ENCODE assay signal across 8 mouse cellular contexts in the genomic region with DNA sequence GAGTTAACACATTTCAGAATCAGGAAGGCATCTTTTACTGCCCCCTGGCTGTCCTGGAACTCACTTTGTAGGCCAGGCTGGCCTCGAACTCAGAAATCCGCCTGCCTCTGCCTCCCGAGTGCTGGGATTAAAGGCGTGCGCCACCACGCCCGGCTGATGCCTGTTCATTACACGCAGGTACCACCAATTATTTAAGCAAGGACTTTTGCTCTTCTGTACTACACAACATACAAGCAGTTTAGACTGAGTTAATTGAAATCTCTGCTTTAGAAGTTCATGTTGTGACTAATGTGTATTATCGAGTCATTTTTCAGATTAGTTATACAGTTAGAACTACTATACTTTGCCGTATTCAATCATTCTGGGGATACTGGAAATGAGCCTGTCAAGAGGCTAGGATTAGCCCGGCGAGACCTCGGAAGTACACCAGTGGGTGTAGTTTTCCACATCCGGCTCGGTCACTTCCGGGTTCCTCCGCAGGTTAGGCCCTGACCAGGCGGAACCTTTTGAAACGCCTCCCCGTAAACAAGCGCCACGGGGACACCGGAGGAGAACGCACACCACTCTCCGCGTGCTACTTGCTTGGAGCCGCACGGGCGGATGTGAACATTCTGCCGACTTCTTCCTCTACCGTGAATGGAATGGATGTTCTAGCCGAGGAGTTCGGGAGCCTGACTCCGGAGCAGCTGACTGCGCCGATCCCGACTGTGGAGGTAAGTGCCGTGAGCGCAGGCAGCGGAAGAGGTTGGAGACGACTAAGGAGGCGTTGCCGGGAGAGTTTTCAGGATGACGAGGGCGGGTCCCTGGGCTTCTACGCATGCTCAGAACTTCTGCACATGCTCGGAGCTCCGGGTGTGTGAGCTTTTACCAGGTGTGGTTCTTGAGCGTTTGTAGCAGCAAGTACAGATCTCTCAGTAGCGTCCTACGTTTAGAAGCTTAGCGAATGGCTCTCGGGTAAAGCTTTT. TPM values are rescaled to one million over a fixed set of nuclear protein-coding genes. Genes with fewer than 3 reads are reported as not detected.
A peak's percentile ranks its signal among the peaks of the same experiment; 100 is the strongest.
DNase-seq lines count a peak whose midpoint lies in the region; ATAC-seq and TF ChIP-seq lines count a peak whose summit lies in the region.

TSS of gene Polr3b (plus strand) at position 467 of the 965 bp plus-strand sequence.

- H3K4me1 ChIP-seq in erythroblast, embryonic 14.5 days (ENCODE audit: control insufficient read depth): peaks cover 30% of the 10 kb centered on the region
- peaks cover 3% of the 10 kb centered on the region; the same call in 1 of the 2 replicates for H3K4me1 ChIP-seq in heart, embryonic 11.5 days (ENCODE audit: control insufficient read depth, insufficient read depth, low read length)
- peaks cover 14% of the 10 kb centered on the region for H3K4me1 ChIP-seq in kidney, embryonic 16.5 days (ENCODE audit: insufficient read depth, low read length)
- H3K4me1 ChIP-seq in liver, adult 2 months (ENCODE audit: control insufficient read depth, insufficient read depth, low read length): no peaks in the 10 kb centered on the region

- H3K36me3 ChIP-seq in C2C12 (ENCODE audit: control insufficient read depth, insufficient read depth) (no peaks in the 10 kb centered on the region), myocyte (ENCODE audit: control insufficient read depth, insufficient read depth) (no peaks in the 10 kb centered on the region)
- H3K36me3 ChIP-seq in erythroblast, embryonic 14.5 days (ENCODE audit: control insufficient read depth): peaks cover 7% of the 10 kb centered on the region
- H3K36me3 ChIP-seq in heart, embryonic 11.5 days (ENCODE audit: control insufficient read depth, insufficient read depth, low read length): no peaks in the 10 kb centered on the region
- H3K36me3 ChIP-seq in kidney, embryonic 16.5 days (ENCODE audit: insufficient read depth, low read length): no peaks in the 10 kb centered on the region
- peaks cover 3% of the 10 kb centered on the region; the same call in 1 of the 2 replicates for H3K36me3 ChIP-seq in liver, adult 2 months (ENCODE audit: control insufficient read depth, insufficient read depth, low read length)
- H3K36me3 ChIP-seq in splenic B cell, adult 2 months (ENCODE audit: control insufficient read depth, insufficient read depth, low read length, poor library complexity, severe bottlenecking): 0 out of 2 replicates have a peak, but pooled peaks cover 4% of the 10 kb centered on the region

- H3K27me3 ChIP-seq in C2C12 (ENCODE audit: control insufficient read depth, insufficient read depth, insufficient read length) (no peaks in the 10 kb centered on the region), myocyte (ENCODE audit: control insufficient read depth, insufficient read depth, insufficient read length) (no peaks in the 10 kb centered on the region)
- H3K27me3 ChIP-seq in erythroblast, embryonic 14.5 days (ENCODE audit: control insufficient read depth): no peaks in the 10 kb centered on the region
- H3K27me3 ChIP-seq in heart, embryonic 11.5 days (ENCODE audit: control insufficient read depth, insufficient read depth, low read length): no peaks in the 10 kb centered on the region
- H3K27me3 ChIP-seq in kidney, embryonic 16.5 days (ENCODE audit: insufficient read depth, low read length): no peaks in the 10 kb centered on the region
- no peaks in the 10 kb centered on the region for H3K27me3 ChIP-seq in liver, adult 2 months (ENCODE audit: control insufficient read depth, insufficient read depth, low read length)
- no peaks in the 10 kb centered on the region for H3K27me3 ChIP-seq in splenic B cell, adult 2 months (ENCODE audit: control insufficient read depth, insufficient read depth, low read length, poor library complexity, severe bottlenecking)

- peak within 1 kb of the TSS; percentile 75 for H3K9ac ChIP-seq in heart, embryonic 11.5 days (ENCODE audit: low read depth, low read length)
- peak within 1 kb of the TSS; percentile 84 for H3K9ac ChIP-seq in kidney, embryonic 16.5 days (replicated peaks; ENCODE audit: low read length)
- H3K9ac ChIP-seq in liver, adult 2 months (ENCODE audit: low read depth, low read length): peak within 1 kb of the TSS; percentile 65

- H3K4me3 ChIP-seq in C2C12 (ENCODE audit: insufficient read depth, poor library complexity, severe bottlenecking) (peak within 1 kb of the TSS; percentile 53), myocyte (peak within 1 kb of the TSS; percentile 53)
- peak within 1 kb of the TSS; percentile 77 for H3K4me3 ChIP-seq in erythroblast, embryonic 14.5 days (replicated peaks)
- peak within 1 kb of the TSS; percentile 71 for H3K4me3 ChIP-seq in heart, embryonic 11.5 days (ENCODE audit: low read depth, low read length)
- peak within 1 kb of the TSS; percentile 84 for H3K4me3 ChIP-seq in kidney, embryonic 16.5 days (ENCODE audit: low read length)
- H3K4me3 ChIP-seq in liver, adult 2 months (ENCODE audit: insufficient read depth, low read depth, low read length): peak within 1 kb of the TSS; percentile 61

- H3ac ChIP-seq in C2C12 (ENCODE audit: control insufficient read depth, insufficient read length, low read depth) (peak within 1 kb of the TSS; percentile 89), myocyte (ENCODE audit: control insufficient read depth, insufficient read length) (peak within 1 kb of the TSS; percentile 77)

- TF ChIP-seq CTCF in C2C12 (IDR thresholded peaks at IDR 0.05; ENCODE audit: control insufficient read depth, insufficient read depth, insufficient read length): no peak
- no peak for TF ChIP-seq CTCF in brain, embryonic 14.5 days (IDR thresholded peaks at IDR 0.05; ENCODE audit: borderline replicate concordance, extremely low read depth, insufficient read depth, insufficient read length)
- no peak for TF ChIP-seq CTCF in liver, adult 2 months (IDR thresholded peaks at IDR 0.05; ENCODE audit: low read depth, low read length)

- peaks cover 13% of the 10 kb centered on the region for H3K79me3 ChIP-seq in C2C12 (ENCODE audit: low read depth)

- peak within 1 kb of the TSS; percentile 82 for H3K4me2 ChIP-seq in heart, embryonic 11.5 days
- peak within 1 kb of the TSS; percentile 81 for H3K4me2 ChIP-seq in kidney, embryonic 16.5 days (replicated peaks; ENCODE audit: low read depth, low read length)
- H3K4me2 ChIP-seq in myocyte (ENCODE audit: low read depth): peak within 1 kb of the TSS; percentile 87

- 6% methylated on average over 53 of the region's 53 CpGs for WGBS in heart, embryonic 11.5 days (ENCODE audit: insufficient replicate concordance)
- 7% methylated on average over 53 of the region's 53 CpGs for WGBS in kidney, embryonic 16.5 days
- WGBS in liver, adult 2 months: 5% methylated on average over 53 of the region's 53 CpGs

- H3K27ac ChIP-seq in heart, embryonic 11.5 days (ENCODE audit: low read depth, low read length): peak within 1 kb of the TSS; percentile 95
- peak within 1 kb of the TSS; percentile 99 for H3K27ac ChIP-seq in kidney, embryonic 16.5 days (ENCODE audit: low read length)
- peak within 1 kb of the TSS; percentile 75 for H3K27ac ChIP-seq in liver, adult 2 months (replicated peaks; ENCODE audit: insufficient read depth, low read depth, low read length)

- peak; percentile 95 for ATAC-seq in heart, embryonic 11.5 days (replicated peaks; ENCODE audit: insufficient number of reproducible peaks, low FRiP score, low TSS enrichment)
- ATAC-seq in kidney, embryonic 16.5 days (ENCODE audit: low FRiP score, low TSS enrichment): peak; percentile 97

- TF ChIP-seq POLR2A in brain, embryonic 14.5 days (IDR thresholded peaks at IDR 0.05; ENCODE audit: borderline replicate concordance, extremely low read depth, insufficient read depth, insufficient read length, poor library complexity, severe bottlenecking): 0 out of 2 replicates have a peak, but pooled peaks have one; percentile 32
- TF ChIP-seq POLR2A in liver, adult 2 months (IDR thresholded peaks at IDR 0.05; ENCODE audit: extremely low read depth, insufficient read depth, low read length): peak; percentile 79
- peak; percentile 75 for TF ChIP-seq POLR2A in myocyte (IDR thresholded peaks at IDR 0.05; ENCODE audit: insufficient read length, low read depth)

- DNase-seq in brain, embryonic 14.5 days (ENCODE audit: low read depth): peak; percentile 98
- peak; percentile 92 for DNase-seq in liver, adult 2 months (ENCODE audit: extremely low read depth, low read depth, low spot score)
- peak; percentile 92 for DNase-seq in splenic B cell, adult 2 months (ENCODE audit: low read depth, low spot score)

- H3K9me3 ChIP-seq in erythroblast, embryonic 14.5 days (ENCODE audit: control insufficient read depth, low read length): no peaks in the 10 kb centered on the region
- no peaks in the 10 kb centered on the region for H3K9me3 ChIP-seq in heart, embryonic 11.5 days (replicated peaks; ENCODE audit: control insufficient read depth, low read length)
- no peaks in the 10 kb centered on the region for H3K9me3 ChIP-seq in kidney, embryonic 16.5 days (ENCODE audit: low read length)

- H3K79me2 ChIP-seq in C2C12 (ENCODE audit: control insufficient read depth, insufficient read depth) (peaks cover 35% of the 10 kb centered on the region), myocyte (ENCODE audit: control insufficient read depth, insufficient read depth) (peaks cover 9% of the 10 kb centered on the region)
- H3K79me2 ChIP-seq in liver, adult 2 months (ENCODE audit: control insufficient read depth, insufficient read depth, low read length): peaks cover 5% of the 10 kb centered on the region; the same call in 1 of the 2 replicates

TF ChIP-seq in C2C12, 6 proteins besides CTCF, POLR2A, EP300 and RAD21:
- TF ChIP-seq MYOG (IDR thresholded peaks at IDR 0.05; ENCODE audit: control insufficient read depth, extremely low read depth, insufficient read length) (no peak), MAX (IDR thresholded peaks at IDR 0.05) (peak; percentile 93), USF1 (IDR thresholded peaks at IDR 0.05; ENCODE audit: low read depth) (no peak)

TF ChIP-seq in myocyte, 11 proteins besides CTCF, POLR2A, EP300 and RAD21 (continues in another document):
- TF ChIP-seq REST (IDR thresholded peaks at IDR 0.05; ENCODE audit: insufficient read depth, insufficient read length): no peak
- TF ChIP-seq TCF12 (IDR thresholded peaks at IDR 0.05; ENCODE audit: insufficient read depth, poor library complexity, severe bottlenecking): no peak
- peak; percentile 56 for TF ChIP-seq MAX (IDR thresholded peaks at IDR 0.05; ENCODE audit: low read depth)
- no peak for TF ChIP-seq E2F4 (IDR thresholded peaks at IDR 0.05; ENCODE audit: insufficient read depth)
- TF ChIP-seq MYOG (IDR thresholded peaks at IDR 0.05; ENCODE audit: control insufficient read depth in 1 of 3, insufficient read depth in 1 of 3, insufficient read length in 2 of 3, low read depth in 2 of 3): peak in 1 of 3 experiments; percentile 24

RNA-seq across cellular contexts. Expression of gene Polr3b, which starts in this region (rescaled TPM):
- polyA plus RNA-seq in C2C12 (2012; fragmentation: generic; extraction: Trizol) (9.5 TPM), myocyte (2012; fragmentation: generic; extraction: Trizol) (8.5 TPM)
- polyA plus RNA-seq in brain, embryonic 14.5 days (2012; rRNA removed): 8.8 and 13.5 TPM in 2 replicates
- polyA plus RNA-seq in erythroblast, embryonic 14.5 days (2012): 0.27 and 0.47 TPM in 2 replicates
- 12.5 and 14.4 TPM in 2 replicates for polyA plus RNA-seq in heart, embryonic 11.5 days (2014; fragmentation: Nextera tagmentation; extraction: Ambion mirVana)
- 17.5 and 20.4 TPM in 2 replicates for polyA plus RNA-seq in kidney, embryonic 16.5 days (2015; fragmentation: Nextera tagmentation; extraction: Ambion mirVana)
- 9.5 and 10.7 TPM in 2 replicates for total RNA-seq in liver, adult 2 months (2014; rRNA removed)
- polyA plus RNA-seq in liver, adult 2 months (2012; rRNA removed): 2.7 and 3.2 TPM in 2 replicates

Comparison
In these comparisons a context has a peak if more than half of its experiments do, and no peak if none do; other contexts are left out.
1. Peak in every context shown above with its lines: DNase-seq, ATAC-seq, H3K4me3 ChIP-seq and H3K27ac ChIP-seq.